In genomic region chr10:7578002-7578401, GRCm38 (mm10) we compare ENCODE assay signal across 10 mouse cellular contexts. TPM values are rescaled to one million over a fixed set of nuclear protein-coding genes. Genes with fewer than 3 reads are reported as not detected.
DNase-seq lines count a peak whose midpoint lies in the region; ATAC-seq and TF ChIP-seq lines count a peak whose summit lies in the region.
"Had no signal": no experiment of that assay in that cellular context is flagged by ENCODE, and none has a peak within 500 bp of the region (broad histone marks: within the 10 kb centered on the region; RNA-seq: fewer than 3 reads in every experiment).

No protein-coding gene starts in this region.

- no peaks in the 10 kb centered on the region for H3K9me3 ChIP-seq in MEL (replicated peaks; ENCODE audit: insufficient read depth, low read length)
- H3K9me3 ChIP-seq in hindbrain, embryonic 14.5 days (ENCODE audit: control insufficient read depth, low read length): no peaks in the 10 kb centered on the region
- H3K9me3 ChIP-seq: heart, embryonic 13.5 days; liver, embryonic 15.5 days had no signal

- no peaks in the 10 kb centered on the region for H3K79me2 ChIP-seq in heart, adult 2 months (replicated peaks; ENCODE audit: control insufficient read depth, insufficient read depth, low read length)
- no peaks in the 10 kb centered on the region for H3K79me2 ChIP-seq in MEL (ENCODE audit: control insufficient read depth, insufficient read depth, low read length, poor library complexity)

- TF ChIP-seq EP300 in heart, adult 2 months (IDR thresholded peaks at IDR 0.05; ENCODE audit: insufficient read depth, low read depth, low read length): no peak
- no peak for TF ChIP-seq EP300 in MEL (IDR thresholded peaks at IDR 0.05; ENCODE audit: low read depth in 1 of 2, low read length in 2 of 2)

- no peak overlapping the region for H3K9ac ChIP-seq in heart, adult 2 months (ENCODE audit: low read depth, low read length)
- H3K9ac ChIP-seq in MEL (ENCODE audit: control insufficient read depth, low read depth, low read length, poor library complexity, severe bottlenecking): no peak overlapping the region
- H3K9ac ChIP-seq in hindbrain, embryonic 14.5 days: no peak overlapping the region
- H3K9ac ChIP-seq: heart, embryonic 13.5 days; liver, embryonic 15.5 days had no signal

- peak; percentile 67 for TF ChIP-seq CTCF in heart, adult 2 months (IDR thresholded peaks at IDR 0.05)
- peak in 2 of 3 experiments; percentile 18 to 54; a peak in 2 of 6 replicates for TF ChIP-seq CTCF in MEL (IDR thresholded peaks at IDR 0.05 in 2 of 3, conservative IDR thresholded peaks at IDR 0.05 in 1 of 3; ENCODE audit: control insufficient read depth in 1 of 3, insufficient read depth in 1 of 3, low read depth in 2 of 3, low read length in 3 of 3, poor library complexity in 1 of 3, severe bottlenecking in 1 of 3)

- peak; percentile 48 for TF ChIP-seq RAD21 in MEL (IDR thresholded peaks at IDR 0.05; ENCODE audit: low read depth, low read length)

- no peak overlapping the region for H3K27ac ChIP-seq in heart, adult 2 months
- H3K27ac ChIP-seq in MEL (ENCODE audit: control insufficient read depth, low read depth, low read length): no peak overlapping the region
- H3K27ac ChIP-seq in hindbrain, embryonic 14.5 days: no peak overlapping the region
- H3K27ac ChIP-seq: heart, embryonic 13.5 days; liver, embryonic 15.5 days had no signal

- TF ChIP-seq POLR2A in heart, adult 2 months (IDR thresholded peaks at IDR 0.05; ENCODE audit: insufficient read depth, low read depth, low read length): no peak
- TF ChIP-seq POLR2A in MEL (IDR thresholded peaks at IDR 0.05; ENCODE audit: control insufficient read depth in 1 of 2, insufficient read depth in 1 of 2, low read depth in 1 of 2, low read length in 2 of 2, poor library complexity in 1 of 2): no peak

- no peaks in the 10 kb centered on the region for H3K27me3 ChIP-seq in heart, adult 2 months (ENCODE audit: control insufficient read depth, insufficient read depth, low read length)
- peaks cover 2 to 5% of the 10 kb centered on the region in 2 experiments; a peak in 3 of 4 replicates for H3K27me3 ChIP-seq in MEL (ENCODE audit: control insufficient read depth in 1 of 2, insufficient read depth in 2 of 2, low read length in 2 of 2)
- H3K27me3 ChIP-seq in hindbrain, embryonic 14.5 days (ENCODE audit: control insufficient read depth, insufficient read depth, low read length): no peaks in the 10 kb centered on the region
- H3K27me3 ChIP-seq: liver, embryonic 15.5 days had no signal

- H3K36me3 ChIP-seq in heart, adult 2 months (ENCODE audit: control insufficient read depth, insufficient read depth, low read length): no peaks in the 10 kb centered on the region
- H3K36me3 ChIP-seq in MEL (ENCODE audit: control insufficient read depth in 1 of 2, insufficient read depth in 2 of 2, low read length in 2 of 2): no peaks in the 10 kb centered on the region
- H3K36me3 ChIP-seq in hindbrain, embryonic 14.5 days (replicated peaks; ENCODE audit: control insufficient read depth, insufficient read depth): no peaks in the 10 kb centered on the region
- H3K36me3 ChIP-seq: heart, embryonic 13.5 days; liver, embryonic 15.5 days had no signal

- DNase-seq in heart, adult 2 months: no peak
- DNase-seq in heart, adult 8-10 months (ENCODE audit: low spot score): no peak
- peak; percentile 77 for DNase-seq in 3T3-L1 (ENCODE audit: low read depth, low spot score)
- DNase-seq in MEL (ENCODE audit: low read depth, low spot score): peak; percentile 51
- DNase-seq in skeletal muscle tissue, adult 2 months (ENCODE audit: low read depth, low spot score): peak; percentile 24
- no peak for DNase-seq in hindbrain, embryonic 14.5 days (ENCODE audit: low spot score)

- no peak overlapping the region for H3K4me3 ChIP-seq in heart, adult 2 months
- H3K4me3 ChIP-seq in MEL (ENCODE audit: control insufficient read depth in 1 of 2, insufficient read depth in 1 of 2, low read depth in 2 of 2, low read length in 2 of 2): no peak overlapping the region
- H3K4me3 ChIP-seq in hindbrain, embryonic 14.5 days (replicated peaks; ENCODE audit: low read length): no peak overlapping the region
- H3K4me3 ChIP-seq: heart, embryonic 13.5 days; liver, embryonic 15.5 days had no signal

- H3K4me1 ChIP-seq in heart, adult 2 months (ENCODE audit: control insufficient read depth, insufficient read depth, low read length): no peaks in the 10 kb centered on the region
- no peaks in the 10 kb centered on the region for H3K4me1 ChIP-seq in MEL (ENCODE audit: control insufficient read depth in 1 of 2, insufficient read depth in 2 of 2, low read length in 2 of 2)
- no peaks in the 10 kb centered on the region for H3K4me1 ChIP-seq in hindbrain, embryonic 14.5 days (replicated peaks; ENCODE audit: control insufficient read depth, insufficient read depth, low read length)
- H3K4me1 ChIP-seq: liver, embryonic 15.5 days had no signal

- H3K4me2 ChIP-seq in hindbrain, embryonic 14.5 days (replicated peaks): no peak overlapping the region
- H3K4me2 ChIP-seq: heart, embryonic 13.5 days; liver, embryonic 15.5 days had no signal

- intact Hi-C loops in heart, adult 2 months (cut with DNase I): no loop called here

- ATAC-seq in inflammation-experienced regulatory T-cells, adult 6 months: peak; percentile 60
- no peak for ATAC-seq in hindbrain, embryonic 14.5 days (ENCODE audit: low FRiP score)
- ATAC-seq in megakaryocyte, adult 5-6 weeks (ENCODE audit: poor library complexity, severe bottlenecking): no peak

TF ChIP-seq in MEL, 35 proteins besides CTCF, POLR2A, EP300 and RAD21:
- peak; percentile 48 for TF ChIP-seq SMC3 (IDR thresholded peaks at IDR 0.05; ENCODE audit: low read depth, low read length)
- no peak for TF ChIP-seq CHD1 (IDR thresholded peaks at IDR 0.05; ENCODE audit: low read depth, low read length)
TF ChIP-seq in MEL: peak in this region for 1.

RNA-seq across cellular contexts. Expression of gene Lrp11, which starts 11.6 kb away (rescaled TPM):
- 1 to 10 TPM; 2.2 to 3.0 TPM for total RNA-seq in heart, adult 2 months (2021)
- 3.0 and 4.2 TPM in 2 replicates for polyA plus RNA-seq in heart, adult 2 months (2012; rRNA removed)
- total RNA-seq in heart, adult 8-10 months (2022): 1 to 10 TPM; 2.8 to 6.1 (median 3.8) TPM
- 0.72 and 0.92 TPM in 2 replicates for total RNA-seq in MEL (2012; rRNA removed)
- 1 to 10 TPM in 1 of 2 experiments, not detected in 1; 1.0 TPM for polyA plus RNA-seq in MEL (2012; ENCODE audit: insufficient read depth in 1 of 2, insufficient read length in 2 of 2, low read depth in 1 of 2, low replicate concordance in 2 of 2, missing spikeins in 1 of 2)
- not detected for polyA plus RNA-seq in inflammation-experienced regulatory T-cells, adult 6 months (2017; shearing (Covaris generic))
- 40.5 and 52.5 TPM in 2 replicates for polyA plus RNA-seq in hindbrain, embryonic 14.5 days (2014; fragmentation: Nextera tagmentation; extraction: Ambion mirVana)
- total RNA-seq in megakaryocyte, adult 5-6 weeks (2015): 0.13 and 0.27 TPM in 2 replicates
- 0.26 and 2.2 TPM in 2 replicates for total RNA-seq in megakaryocyte, adult 5-6 weeks (2017)

Comparison
In these comparisons a context has a peak if more than half of its experiments do, and no peak if none do; other contexts are left out.
1. DNase-seq: peak in 3T3-L1 (single experiment), MEL (single experiment) and skeletal muscle tissue, adult 2 months (single experiment); none in heart, adult 2 months (0 of 2), heart, adult 8-10 months (single experiment) and hindbrain, embryonic 14.5 days (single experiment).